Mouse (Mus musculus) cerebellum, adult 9-11 months (tissue): Measurements from ENCODE around the gene Sh3yl1.

ENCODE experiments used
- DNase-seq: peaks from one replicate; pipeline ENCODE4 v3.0.0; 2022

Sh3yl1 gene

DNA sequence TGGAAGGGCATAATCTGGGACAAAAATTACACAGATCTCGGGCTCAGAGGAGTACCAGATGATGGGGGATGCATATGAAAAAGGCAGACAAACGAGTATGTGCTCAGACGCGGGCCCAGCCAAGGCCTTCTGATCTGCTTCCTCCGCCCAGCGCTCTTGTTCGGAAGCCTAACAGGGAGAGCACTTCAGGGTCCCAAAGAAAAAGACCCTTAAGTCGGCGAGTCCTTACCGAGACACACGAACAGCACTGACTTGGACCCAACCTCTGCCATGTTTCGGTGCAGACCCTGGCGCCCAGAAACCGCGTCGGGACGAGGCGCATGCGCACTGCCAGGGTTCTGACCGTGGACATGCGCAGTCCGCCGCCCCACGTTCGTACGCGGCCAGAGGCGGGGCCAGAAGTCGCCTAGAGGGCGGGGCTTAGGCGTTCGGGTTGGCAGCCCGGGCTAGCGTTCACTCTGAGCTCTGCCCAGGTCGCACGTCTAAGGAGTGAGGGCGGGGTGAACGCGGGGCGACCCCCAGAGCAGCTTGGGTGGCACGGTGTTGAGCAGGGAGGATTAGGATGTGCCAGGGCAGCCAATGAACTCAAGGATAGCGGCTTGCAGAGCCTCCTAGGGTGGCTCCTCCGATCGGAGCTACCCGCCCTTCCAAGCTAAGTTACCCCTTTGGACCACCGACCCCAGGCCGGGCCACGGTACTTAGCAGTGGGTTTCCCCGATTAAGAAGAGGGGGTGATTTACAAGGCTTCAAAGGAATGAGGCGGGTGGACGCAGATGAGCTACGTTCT lies at the start of gene Sh3yl1, which contains the start of gene Acp1:
TSS of gene Sh3yl1 (plus strand) at position 408 of the 787 bp plus-strand sequence.
TSS of gene Acp1 (minus strand) at position 329 of the 787 bp plus-strand sequence.
- DNase-seq, result peak; percentile 96

GRCm38 (mm10) chr12:30864347-30864746 lies 47.1 kb upstream of the Sh3yl1 start:
- DNase-seq, result no peak

- DNase-seq, result no peak
Measured at GRCm38 (mm10) chr12:30865781-30866180, 45.7 kb upstream of the Sh3yl1 start.

DNA sequence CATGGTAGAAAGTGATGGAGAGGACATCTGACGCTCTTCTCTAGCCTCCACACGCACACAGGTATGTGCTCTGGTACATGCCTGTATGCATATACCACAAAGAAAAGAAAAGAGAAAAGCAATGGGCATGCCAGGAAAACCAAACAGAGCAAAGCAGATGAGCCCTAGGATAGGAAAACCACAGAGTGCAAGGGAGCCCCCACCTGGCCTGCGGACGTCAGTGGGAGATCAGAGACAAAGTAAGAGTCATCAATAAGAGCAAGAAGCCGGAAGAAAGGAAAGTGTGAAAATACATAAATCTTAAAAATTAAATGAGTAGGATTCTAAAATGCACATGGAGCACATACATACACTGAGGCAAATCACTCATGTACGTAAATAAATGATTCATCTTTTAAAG lies 32.0 kb upstream of the Sh3yl1 start:
- no peak for DNase-seq

DNA sequence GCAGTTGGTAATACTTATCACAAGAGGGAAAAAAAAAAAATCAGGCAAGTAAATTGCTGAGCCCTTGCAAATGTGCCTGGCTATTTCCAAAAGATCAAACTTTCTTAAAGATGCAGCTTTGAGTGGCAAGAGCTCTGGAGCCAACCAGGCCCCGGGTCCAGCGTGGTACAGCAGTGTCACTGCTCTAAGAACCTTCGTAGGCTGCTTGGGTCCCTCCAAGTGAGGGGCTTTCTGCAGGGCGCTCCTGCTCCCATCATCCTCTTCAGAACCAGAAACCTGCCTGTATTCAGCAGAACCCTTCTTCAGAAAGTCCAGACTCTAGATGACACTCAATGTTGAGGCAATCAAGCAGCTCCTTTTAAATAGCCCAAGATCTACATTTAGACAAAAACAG lies 27.9 kb upstream of the Sh3yl1 start:
- no peak for DNase-seq

GRCm38 (mm10) chr12:30883986-30884621 lies 27.4 kb upstream of the Sh3yl1 start, which contains the start of gene Alkal2:
Gene Alkal2 (plus strand): TSS chr12:30884322.
- no peak for DNase-seq

DNA sequence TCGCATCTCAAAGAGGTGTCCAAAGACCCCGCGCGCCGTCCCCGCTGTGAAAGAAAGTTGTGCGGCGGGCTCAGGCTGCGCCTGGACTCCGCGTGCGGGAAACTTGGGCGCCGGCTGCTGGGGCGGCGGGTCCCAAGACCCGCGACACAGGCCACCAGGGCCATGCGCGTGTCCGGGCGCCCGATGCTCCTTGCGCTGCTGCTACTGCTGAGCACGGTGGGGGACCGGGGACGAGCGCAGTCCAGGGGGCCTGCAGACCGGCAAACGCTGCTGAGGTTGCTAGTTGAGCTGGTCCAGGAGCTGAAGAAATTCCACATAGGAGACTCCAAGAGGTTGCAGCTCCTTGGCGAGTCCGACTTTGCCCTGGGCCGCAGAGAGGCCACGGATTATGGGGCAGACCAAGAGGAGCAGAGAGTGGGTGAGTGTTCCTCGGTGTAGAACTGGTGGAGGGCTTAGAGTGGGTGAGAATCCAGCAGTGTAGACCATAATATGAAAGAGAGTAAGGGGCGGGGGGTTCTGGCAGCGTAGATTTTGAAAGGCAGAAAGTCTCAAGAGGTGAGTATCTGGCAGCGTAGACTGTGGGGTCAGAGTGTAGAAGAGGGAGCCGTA lies 26.7 kb upstream of the Sh3yl1 start:
- DNase-seq, result no peak

DNA sequence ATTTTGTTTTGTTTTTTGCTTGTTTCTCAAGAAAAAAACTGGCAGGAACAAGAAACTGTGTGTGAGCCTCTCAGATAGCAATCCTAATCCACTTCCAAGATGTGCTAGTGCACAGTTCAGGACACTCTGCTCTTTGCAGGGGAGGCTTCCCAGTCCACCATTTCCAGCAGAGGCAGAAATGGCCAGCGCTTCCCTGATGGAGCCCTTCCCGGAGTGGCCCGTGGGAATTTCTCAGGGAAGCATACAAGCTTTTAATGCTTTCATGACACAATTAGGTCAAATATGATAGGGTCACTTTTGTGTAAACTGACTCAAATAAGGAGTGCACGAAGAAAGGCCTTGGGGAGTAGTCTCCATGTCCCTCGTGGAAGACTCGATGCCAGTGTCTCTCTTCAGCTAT lies 25.6 kb upstream of the Sh3yl1 start:
- DNase-seq, result no peak

DNA sequence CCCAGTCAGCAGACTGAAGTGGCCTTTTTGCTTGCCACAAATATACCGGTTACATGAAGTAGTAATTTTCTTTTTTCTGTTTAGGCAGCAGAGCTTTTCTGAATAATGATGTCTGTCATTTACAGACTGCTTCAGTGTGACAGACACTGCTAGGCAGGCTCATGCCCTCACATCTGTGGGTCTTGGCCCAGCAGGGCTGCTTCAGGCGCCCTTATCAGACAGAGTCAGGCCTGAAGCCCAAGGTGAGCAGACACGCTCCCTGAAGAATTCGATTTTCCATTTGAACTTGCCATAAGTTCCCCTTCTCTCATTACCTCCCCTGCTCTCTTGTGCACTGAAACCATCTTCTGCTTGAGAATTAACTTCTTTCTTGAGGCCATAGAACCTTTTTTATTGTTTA lies 23.5 kb upstream of the Sh3yl1 start:
- no peak for DNase-seq

- DNase-seq, result peak; percentile 27
Measured at GRCm38 (mm10) chr12:30890067-30890466, 21.4 kb upstream of the Sh3yl1 start.

DNA sequence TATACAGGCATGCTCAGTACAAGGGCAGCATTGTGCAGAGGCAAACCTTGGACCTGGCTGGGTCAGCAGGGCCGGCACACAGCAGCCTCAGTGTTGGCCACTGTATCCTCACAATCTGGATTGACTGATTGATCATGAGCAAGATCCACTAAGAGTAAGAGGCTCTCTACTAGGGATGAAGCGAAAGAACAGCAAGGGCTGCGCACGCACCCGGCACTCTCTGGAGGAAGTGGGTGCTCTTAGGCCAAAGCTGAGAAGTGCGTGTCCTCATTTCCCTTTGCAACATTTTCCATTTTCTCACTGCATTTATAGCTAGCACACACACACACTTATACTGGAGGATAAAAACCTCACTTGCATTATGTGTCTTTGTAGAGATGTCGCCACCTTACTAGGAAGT lies 20.0 kb upstream of the Sh3yl1 start:
- no peak for DNase-seq

GRCm38 (mm10) chr12:30897039-30897438 lies 14.4 kb upstream of the Sh3yl1 start:
- DNase-seq, result no peak

GRCm38 (mm10) chr12:30908658-30909057 lies 2.8 kb upstream of the Sh3yl1 start:
- no peak for DNase-seq

DNA sequence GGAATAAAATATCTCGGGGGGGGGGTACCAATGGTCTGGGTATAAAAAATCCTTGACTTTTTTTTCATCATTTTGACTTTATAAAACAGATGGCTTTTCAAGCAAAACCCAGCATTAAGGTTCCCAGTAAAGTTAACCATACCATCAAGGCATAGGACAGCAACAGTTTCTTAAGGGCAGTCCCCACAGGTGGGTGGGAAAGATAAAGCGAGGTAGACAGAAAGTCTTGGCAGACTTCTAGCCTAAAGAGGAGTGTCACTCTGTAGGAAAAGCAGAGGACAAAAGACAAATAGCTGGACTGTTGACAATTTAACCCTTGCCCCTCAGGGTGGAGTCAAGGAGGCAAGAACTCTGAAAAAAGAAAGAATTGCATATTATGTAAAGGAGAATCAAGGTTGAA lies 1.6 kb upstream of the Sh3yl1 start:
- no peak for DNase-seq

- no peak for DNase-seq
Measured at GRCm38 (mm10) chr12:30910860-30911259, 608 bp upstream of the Sh3yl1 start.

DNA sequence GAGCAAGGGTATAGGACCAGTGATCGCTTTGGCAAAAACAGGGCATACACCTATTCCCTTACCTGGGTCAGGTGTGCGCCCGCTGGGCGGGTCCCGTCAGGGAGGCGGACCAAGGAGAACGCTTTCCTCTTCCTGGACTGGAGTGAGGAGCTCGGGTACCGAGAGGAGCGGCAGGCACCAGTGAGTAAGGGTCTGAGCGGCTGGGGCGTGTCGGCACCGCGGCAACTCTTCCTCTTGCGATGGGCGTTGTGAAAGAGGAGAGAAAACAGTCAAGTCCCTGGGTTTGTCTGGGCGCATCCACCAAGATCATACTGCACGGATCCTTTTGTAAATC lies 547 bp downstream of the Sh3yl1 start:
- peak; percentile 76 for DNase-seq

DNA sequence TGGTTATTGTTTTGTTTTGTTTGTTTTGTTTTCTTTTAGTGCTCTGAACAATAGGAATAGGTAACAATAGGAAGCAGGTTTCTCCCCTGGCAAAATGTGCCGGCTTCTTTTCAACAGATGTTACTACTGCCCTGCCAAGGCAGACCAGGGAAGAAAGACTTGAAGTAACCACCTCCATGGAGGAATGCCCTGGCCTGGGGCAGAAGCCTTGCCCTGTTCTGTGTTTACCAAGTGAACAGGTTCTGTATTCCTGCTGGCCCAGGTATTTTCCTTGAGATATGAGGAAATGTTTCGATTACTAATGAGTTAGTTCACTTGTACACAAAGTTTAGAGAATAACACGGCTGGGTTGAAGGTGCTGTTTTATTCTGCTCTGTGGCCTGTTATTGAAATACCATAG lies 1.4 kb downstream of the Sh3yl1 start:
- no peak for DNase-seq

DNA sequence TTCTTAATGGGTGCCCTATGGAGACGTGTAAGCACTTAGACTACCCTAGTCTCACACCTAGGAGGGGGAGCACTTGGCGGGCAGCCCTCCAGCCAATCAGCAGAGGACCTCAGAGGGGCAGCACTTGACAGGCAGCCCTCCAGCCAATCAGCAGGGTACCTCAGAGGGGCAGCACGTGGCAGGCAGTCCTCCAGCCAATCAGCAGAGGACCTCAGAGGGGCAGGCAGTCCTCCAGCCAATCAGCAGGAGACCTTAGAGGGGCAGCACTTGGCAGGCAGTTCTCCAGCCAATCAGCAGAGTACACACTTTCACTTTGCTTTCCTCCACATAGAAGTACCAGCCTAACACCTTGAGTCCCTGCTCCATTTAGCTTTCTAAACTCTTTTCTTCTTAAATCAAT lies 10.9 kb downstream of the Sh3yl1 start:
- DNase-seq, result no peak

DNA sequence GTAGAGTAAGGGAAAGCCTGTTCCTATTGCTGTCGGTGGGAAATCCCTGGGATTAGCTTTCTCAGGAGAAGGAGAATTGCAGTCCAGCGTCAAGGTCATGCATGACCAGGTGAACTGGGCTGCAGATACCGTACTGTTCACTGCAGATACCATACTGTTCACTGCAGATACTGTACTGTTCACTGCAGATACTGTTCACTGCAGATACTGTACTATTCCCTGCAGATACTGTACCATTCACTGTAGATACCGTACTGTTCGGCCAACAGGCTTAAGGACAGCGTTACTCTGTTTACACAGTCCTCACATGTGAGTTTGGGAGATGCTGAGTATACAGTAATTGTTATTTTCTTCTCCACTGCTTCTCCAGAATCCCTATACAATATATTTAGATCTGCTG lies 16.7 kb downstream of the Sh3yl1 start:
- no peak for DNase-seq

DNA sequence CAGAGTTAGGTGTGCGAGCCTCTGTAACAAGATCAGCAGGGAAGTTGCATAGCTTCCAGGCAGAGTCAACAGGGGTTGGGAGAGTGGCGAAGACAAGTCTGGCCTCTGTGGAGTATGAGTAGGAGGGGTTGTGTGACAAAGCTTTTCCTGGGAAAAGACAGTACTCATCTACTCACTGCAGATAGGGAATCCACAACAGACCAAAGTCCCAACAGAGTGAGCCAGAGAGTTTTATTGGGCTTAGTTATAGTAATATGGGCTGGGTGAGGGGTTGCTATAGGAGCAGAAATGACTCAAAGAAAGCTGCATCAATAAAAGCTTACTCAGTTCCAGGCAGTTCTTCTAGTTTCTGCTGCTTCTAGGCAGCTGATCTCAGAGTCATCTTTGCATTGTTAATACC lies 21.8 kb downstream of the Sh3yl1 start:
- no peak for DNase-seq

- DNase-seq, result no peak
Measured at GRCm38 (mm10) chr12:30936899-30937298, 25.4 kb downstream of the Sh3yl1 start.

DNA sequence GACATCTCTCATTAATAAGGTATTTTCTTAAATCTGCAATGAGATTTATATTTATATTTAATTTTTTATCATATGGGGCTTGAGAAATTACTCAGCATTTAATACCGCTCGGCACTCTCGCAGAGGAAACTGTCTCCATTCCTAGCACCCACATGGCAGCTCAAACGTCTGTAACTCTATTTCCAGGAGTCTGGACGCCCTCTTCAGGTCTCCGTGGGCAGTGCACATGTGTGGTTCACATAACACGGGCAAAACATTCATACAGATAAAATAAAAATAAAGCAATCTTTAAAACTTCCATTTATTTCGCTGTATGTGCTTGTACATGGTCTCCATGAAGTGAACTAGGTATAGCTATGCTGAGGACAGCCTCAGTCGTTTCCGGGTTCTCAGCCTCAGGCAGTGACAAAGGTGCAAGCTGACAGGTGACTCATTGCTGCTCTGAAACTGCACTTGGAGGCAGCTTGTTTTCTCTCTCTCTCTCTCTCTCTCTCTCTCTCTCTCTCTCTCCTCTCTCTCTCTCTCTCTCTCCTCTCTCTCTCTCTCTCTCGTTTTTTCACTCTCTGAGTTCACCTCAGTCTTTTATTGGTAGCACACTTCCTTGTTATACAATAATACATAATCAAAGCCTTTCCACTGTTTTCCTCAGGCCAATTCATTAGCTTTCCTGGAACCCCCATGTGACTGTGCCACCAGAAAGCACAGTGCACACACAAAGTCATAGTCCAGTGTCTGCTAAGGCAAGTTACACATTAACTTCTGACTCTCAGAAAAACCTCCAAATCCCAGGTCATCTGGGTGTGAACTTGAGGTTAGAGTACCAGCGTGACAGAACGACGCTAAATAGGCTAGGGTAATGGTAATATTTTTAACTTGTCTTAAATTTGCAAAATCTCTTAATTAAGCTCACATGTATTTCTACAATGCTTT lies 31.9 kb downstream of the Sh3yl1 start:
- DNase-seq, result no peak

GRCm38 (mm10) chr12:30944197-30944596 lies 32.7 kb downstream of the Sh3yl1 start:
- DNase-seq, result no peak
